15 mouse cellular contexts compared by ENCODE assay signal in the genomic region with DNA sequence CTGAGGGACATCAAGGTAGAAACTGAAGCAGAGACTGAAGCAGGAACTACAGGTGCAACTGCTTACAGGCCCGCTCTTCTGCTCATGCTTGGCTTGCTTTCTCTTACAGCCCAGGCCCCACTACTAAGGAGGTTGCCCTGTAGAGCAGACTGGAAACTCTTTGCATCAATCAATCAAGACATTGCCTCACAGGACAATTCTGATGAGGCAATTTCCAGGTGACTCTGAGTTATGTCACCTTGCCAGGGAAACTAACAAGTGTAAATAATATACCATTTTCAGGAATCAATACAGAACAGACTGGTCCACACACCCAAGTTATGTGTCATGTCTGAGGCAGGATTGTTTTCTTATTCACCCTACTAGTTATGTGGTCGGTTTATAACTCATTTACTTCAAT.
"Had no signal": no experiment of that assay in that cellular context is flagged by ENCODE, and none has a peak within 500 bp of the region (broad histone marks: within the 10 kb centered on the region; RNA-seq: fewer than 3 reads in every experiment).

No protein-coding gene starts in this region.

- H3K27ac ChIP-seq: midbrain, embryonic 10.5 days; midbrain, embryonic 12.5 days; neural tube, embryonic 12.5 days; stomach, embryonic 15.5 days; stomach, postnatal 0 days had no signal

- DNase-seq: lung, adult 18-20 months; lung, embryonic 14.5 days; lung, postnatal 10 days; lung, postnatal 4 days; midbrain, embryonic 14.5 days; right cerebral cortex, postnatal 14 days; thymus, postnatal 14 days; thymus, postnatal 36 days had no signal

- H3K9ac ChIP-seq: lung, embryonic 14.5 days; midbrain, embryonic 12.5 days; neural tube, embryonic 12.5 days; stomach, embryonic 15.5 days had no signal

- H3K27me3 ChIP-seq: midbrain, embryonic 12.5 days; neural tube, embryonic 12.5 days; stomach, embryonic 15.5 days had no signal

- ATAC-seq: midbrain, embryonic 16.5 days had no signal

- H3K4me2 ChIP-seq: lung, embryonic 14.5 days; midbrain, embryonic 12.5 days; neural tube, embryonic 12.5 days; stomach, embryonic 15.5 days had no signal

- H3K9me3 ChIP-seq: midbrain, embryonic 10.5 days; midbrain, embryonic 12.5 days; neural tube, embryonic 12.5 days; stomach, embryonic 15.5 days had no signal

- H3K4me3 ChIP-seq: midbrain, embryonic 10.5 days; midbrain, embryonic 12.5 days; myocyte; neural tube, embryonic 12.5 days; stomach, embryonic 15.5 days had no signal

- H3K36me3 ChIP-seq: neural tube, embryonic 12.5 days; stomach, embryonic 15.5 days had no signal
